Mouse (Mus musculus) activated CD4-positive, CD25-positive, alpha-beta regulatory T cell, adult 4 months (primary cell): ENCODE results near the gene Carf. TPM values are rescaled to one million over a fixed set of nuclear protein-coding genes. Genes with fewer than 3 reads are reported as not detected.
"Not testable (repeated sequence)": the region's sequence is repeated elsewhere in the genome, so short reads cannot be mapped to it uniquely, and the experiment has no call there.

ENCODE experiments used
- ATAC-seq: one replicate; pipeline ENCODE4 v1.8.0; 2017
- polyA plus RNA-seq, 2 experiments: library from polyadenylated mRNA; unstranded; fragments of 100-300 nt; shearing (Covaris generic); gene quantifications; one replicate each; pipeline ENCODE4 v1.2.1; 2017

Gene Carf
- polyA plus RNA-seq = 1 to 10 TPM; 6.8 to 8.7 TPM

DNA sequence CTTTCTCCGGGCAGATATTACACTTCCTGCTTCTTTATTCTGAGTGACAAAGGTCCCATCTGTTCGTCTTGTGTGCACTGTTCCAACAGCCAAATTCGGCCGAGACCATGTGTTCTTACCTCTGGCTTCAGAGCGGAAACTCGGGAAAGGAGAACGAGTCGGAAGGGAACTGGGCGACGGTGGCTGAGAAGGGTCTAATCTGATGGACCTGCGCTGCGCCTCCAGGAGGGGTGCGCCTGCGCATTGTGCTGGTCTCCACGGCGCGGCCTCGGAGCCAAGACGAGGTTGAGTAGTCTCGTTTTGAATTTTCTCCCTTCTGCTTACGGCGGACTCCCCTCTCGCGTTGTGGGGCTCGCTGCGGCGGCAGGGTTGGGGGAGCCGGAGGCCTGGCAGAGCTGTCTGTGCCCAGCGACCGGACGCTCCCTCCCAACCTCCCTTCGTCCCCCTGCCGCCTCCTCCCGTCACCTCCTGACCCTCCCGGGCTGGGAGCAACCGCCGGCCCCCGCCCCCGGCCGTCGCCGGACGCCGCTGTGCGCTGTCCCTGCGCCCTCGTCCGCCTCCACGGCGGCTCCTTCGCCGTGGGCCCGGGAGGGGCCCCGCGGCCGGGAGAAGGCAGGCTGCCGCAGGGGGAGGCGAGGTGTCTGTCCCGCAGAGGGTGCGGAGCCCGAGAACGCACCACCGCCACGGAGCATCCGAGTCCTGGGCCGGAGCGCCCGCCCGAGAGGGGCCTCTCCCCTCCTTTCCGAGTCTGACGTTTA, at the start of gene Carf, which contains the start of gene Wdr12:
Gene Carf (plus strand): TSS at position 224 of the 758 bp plus-strand sequence.
Gene Wdr12 (minus strand): TSS at position 622 of the 758 bp plus-strand sequence.
- ATAC-seq = peak; percentile 77

DNA sequence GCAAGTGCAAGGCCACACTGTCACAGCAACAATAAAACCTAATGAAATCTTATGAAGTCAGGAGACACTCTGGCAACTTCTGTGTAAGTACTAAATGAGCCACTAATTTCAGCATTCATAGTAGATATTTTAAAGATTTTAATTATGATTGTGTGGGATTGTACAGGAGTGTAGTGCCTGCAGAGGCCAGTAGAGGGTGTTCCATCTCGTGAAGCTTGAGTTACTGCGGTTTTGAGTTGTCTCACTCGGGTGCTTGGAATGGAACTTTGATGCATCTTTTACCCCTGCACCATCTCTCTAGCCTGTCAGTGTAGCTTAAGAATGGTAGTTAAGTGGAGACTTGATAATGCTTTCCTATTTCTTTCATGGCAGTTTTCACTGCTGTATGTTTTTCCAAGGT, 43.4 kb upstream of the Carf start:
- ATAC-seq = no peak

DNA sequence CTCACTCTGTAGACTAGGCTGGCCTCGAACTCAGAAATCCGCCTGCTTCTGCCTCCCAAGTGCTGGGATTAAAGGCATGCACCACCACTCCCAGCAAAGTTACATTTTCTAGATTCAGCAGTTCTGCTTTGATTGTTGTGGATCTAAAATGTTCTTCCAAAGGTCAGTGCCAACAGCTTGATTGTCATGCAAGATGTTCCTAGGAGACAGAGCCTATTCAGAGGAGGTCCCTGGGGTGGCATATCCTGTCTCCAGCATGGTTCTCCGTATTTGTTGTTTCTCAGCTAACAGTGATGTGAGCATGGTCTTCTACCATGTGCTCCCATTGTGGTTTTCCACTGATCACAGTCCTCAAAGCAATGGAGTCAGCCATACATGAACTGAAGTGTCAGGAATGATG, 41.7 kb upstream of the Carf start:
- ATAC-seq = no peak

DNA sequence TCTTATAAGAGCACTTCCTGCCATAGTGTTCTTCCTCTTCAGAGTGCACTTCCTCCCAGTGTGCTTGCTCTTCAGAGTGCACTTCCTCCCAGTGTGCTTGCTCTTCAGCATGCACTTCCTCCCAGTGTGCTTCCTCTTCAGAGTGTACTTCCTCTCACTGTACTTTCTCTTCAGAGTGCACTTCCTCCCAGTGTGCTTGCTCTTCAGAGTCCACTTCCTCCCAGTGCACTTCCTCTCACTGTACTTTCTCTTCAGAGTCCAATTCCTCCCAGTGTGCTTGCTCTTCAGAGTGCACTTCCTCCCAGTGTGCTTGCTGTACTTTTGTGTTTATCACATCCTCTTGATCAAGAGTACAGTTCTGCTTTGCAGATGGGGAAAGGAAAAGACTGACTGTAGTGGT, 27.3 kb upstream of the Carf start:
- peak; percentile 64 for ATAC-seq

DNA sequence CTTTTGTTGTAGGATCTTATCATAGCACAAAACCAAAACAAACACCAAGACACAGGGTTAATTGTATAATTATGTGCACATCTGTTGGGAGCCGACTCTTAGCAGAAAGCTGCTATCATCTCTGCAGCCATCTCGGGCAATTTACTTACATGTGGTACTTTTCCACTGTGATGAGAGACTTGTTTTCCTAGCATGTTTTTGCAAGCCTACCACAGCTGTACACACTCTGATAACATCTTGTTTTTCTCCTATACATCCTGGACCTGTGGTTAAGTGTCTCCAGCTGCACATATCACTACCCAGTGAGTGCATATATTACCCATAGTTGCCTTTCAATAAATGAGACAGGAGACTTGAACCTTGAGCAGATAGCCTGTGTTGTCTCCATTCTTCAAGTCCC, 23.1 kb upstream of the Carf start:
- ATAC-seq = peak; percentile 56

DNA sequence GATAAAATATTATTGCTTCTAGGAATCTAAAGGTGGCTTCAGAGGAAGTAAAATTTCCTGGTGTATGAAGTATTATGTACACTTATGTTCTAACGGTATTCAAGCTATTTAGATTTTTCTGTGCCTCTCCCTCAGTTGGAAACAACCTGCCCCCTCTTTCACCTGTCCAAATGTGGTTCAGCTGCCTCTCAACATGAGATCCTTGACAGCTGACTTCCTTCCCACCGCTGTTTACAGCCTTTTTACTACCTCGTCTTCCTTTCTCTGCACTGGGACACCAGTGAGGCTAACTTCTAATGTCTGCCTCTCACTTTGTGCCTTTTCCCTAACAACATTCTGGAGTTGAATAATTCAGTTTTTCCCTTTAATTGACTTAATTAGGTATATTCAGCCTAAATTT, 22.5 kb upstream of the Carf start:
- ATAC-seq = no peak

DNA sequence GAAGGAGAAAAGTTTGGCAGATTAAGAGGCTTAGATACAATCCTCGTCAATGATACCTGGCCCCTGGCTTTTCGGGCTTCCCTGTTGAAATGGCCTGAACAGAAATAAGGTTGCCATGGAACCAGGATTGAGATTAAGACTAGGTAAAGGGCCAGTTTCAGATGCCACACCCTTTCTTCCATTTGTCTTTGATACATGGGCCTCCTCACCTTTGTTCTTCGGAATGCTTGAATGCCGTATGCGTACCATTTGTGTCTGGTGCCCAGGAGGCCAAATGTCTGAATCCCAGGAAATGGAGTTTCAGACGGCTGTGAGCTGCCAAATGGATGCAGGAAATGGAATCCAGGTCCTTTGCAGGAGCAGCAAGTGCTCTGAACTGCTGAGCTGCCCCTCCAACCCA, 21.6 kb upstream of the Carf start:
- ATAC-seq = no peak

DNA sequence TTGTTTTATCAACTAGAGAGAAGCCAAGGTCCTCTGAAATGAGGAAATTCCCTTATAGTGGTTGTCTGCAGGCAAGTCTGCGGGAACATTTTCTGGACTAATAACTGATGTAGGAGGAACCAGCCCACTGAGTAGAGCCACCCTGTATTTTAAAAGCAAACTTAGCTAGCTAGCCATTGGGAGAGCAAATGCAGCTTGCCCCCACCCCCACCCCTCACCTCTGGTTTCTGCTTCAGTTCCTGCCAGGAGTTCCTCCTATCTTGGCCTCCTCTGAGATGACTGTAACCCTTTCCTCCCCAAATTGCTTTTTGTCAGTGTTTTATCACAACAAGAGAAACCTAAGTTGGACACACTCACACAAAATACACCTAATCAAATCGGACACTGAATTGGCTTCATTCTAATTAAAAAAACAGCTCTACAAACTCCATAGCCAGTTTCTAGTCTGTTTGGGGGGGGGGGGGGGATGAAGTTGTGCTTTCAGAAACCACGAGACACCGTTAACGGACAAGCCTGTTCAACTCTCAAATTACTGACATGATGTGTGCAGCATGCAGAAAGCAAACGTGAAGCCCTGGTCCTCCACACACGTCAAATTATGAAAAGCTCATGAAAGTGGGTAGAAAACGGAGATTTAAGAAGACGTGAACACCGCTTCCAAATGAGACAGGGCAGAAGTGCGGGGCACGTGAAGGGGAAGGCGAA, 1.3 kb upstream of the Carf start:
- ATAC-seq = no peak

DNA sequence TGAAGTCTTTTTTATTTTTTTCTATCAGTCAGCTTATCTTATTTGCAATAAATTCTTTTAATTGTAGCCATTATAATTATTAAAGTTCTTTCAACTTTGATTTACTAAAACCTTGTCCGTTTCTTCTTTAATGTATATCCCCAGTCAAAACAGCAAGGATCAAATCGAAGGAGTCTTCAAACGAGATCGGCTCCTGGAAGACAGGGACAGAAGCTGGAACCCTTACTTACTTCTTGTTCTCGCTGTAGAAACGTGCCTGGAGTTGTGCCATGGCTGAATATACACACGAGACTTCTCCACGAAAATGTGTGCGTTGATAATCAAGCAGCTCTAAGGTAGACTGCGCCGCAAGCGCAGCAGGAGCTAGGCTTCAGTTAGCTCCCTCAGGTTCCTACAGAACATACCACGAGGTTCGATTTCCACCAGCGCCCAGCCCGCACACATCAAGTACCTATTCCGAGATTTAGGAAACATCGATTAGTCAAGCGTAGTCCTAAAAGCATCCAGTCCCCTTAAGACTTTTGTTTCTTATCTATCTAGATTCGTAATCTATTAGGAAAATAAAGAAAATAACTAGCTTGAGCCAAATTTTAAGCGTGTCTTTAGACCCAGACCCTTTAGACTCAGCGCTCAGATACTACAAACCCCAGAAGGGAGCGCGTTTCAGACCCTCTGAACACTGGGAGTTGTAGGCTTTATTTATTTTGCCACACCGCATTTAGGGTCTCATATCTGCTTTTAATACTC, 597 bp upstream of the Carf start:
- peak; percentile 78 for ATAC-seq

DNA sequence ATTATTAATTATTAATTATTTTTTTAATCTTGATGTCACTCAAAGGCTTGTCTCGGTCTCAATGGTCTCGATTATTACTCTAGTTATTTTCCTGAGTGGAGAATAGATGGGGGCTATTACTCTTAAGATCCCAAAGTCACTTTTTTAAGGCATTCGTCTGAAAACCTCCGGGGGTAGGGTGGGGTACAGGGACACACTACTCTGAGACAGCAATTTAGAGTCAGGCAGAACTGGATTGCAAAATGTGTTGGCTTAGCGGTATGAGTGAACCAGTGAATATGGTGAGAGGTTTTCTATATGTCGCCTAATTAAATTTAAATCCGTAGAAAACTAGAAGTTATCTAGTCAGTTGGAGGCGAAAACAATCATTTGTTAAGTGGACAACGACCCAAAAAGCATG, 792 bp downstream of the Carf start:
- no peak for ATAC-seq

DNA sequence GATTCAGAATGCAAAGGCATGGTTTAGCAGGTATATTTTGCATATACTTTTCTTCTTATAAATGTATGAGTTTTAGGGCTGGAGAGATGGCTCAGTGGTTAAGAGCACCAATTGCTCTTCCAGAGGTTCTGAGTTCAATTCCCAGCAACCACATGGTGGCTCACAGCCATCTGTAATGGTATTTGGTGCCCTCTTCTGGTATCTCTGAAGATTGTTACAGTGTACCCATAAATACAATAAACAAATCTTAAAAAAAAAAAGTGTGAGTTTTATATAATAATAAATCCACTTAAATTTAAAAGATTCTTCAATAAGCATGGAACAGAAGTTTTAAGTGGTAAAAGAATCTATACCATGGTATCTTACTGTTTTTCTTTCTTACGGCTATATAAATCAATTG, 6.5 kb downstream of the Carf start:
- no peak for ATAC-seq

DNA sequence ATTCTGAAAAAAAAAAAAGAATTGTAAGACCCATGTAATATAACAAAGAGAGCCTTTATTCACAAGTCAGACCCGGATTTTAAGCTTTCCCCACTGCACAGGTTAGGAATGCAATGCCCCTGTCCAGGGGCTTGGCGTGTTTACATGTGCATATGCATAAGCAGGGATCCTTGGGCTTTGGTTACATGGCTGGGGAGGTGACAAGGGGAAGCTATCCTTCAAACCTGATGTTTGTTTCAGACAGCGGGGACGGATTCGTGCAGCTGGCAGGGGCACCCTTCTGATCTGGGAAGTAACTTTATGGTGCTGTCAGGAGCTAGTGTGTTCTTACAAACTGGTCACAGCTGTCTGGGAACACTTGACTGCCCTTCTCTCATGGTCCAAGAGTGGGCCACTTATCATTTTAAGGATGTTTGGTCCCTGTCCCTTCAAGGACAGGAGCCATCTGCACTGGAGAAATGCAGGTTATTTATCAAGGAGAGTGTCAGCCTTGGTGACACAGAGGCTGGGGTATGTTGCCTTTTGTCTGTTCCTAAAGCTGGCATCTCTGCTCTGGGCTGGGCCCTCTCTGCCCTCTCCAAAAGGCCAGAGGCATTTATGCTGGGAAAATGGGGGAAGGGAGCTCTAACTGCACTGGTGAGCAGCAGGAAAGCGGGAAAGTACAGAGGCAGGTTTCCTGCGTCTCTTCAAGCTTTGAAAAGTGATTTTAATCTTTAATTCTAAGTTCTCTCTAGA, 19.8 kb downstream of the Carf start:
- no peak for ATAC-seq

DNA sequence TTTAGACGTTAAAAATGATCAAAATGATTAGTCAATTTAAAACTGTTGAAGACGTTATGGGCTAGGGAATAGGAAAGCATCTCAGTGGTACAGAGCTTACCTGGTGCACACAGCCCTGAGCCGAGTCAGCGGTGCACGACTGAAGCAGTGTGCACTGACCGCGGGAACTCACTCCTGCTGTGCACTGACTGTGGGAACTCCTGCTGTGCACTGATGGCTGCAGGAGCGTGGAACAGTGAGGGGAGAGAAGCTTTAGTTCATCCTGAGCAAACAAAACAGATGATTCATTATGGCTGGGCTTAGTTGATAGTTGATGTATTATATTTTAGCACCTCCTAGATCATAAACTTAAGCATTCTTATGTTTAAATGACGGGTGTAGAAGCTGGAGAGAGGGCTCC, 39.3 kb downstream of the Carf start:
- no peak for ATAC-seq

DNA sequence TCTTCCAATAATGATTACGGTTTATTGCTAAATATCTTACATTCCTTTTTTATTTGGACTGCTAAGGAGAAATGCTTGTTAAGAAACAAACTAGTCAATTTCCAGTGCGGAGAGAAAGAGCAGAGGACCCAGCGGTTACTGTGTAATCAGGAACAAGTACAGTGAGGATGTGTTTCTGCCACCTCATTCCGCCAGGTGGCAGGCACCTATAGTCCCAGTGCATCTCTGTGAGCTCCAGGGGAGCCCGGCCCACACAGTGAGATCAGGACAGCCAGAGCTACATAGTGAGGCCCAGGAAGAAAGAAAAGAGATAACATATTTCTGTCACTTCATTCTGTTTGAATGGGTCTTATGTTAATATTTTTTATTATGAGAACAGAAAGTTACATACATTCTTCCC, 54.7 kb downstream of the Carf start:
- ATAC-seq = no peak

DNA sequence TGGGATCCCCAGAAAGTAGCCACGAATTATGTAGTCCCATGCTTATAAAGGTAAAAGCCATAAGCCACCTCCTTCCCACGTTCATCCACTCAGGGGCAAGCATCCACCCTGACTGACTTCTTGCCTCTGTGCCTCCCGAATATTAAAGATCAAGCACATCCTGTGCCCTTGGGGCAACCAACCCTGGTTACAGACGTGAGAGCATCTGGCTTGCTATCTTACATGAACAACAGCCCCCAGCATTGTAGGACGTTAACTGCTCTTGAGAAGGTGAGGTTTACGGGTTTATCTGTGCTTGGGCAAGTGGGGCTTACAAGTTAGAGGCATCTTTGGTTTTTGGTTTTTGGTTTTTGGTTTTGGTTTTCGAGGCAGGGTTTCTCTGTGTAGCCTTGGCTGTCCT, 58.6 kb downstream of the Carf start:
- no peak for ATAC-seq

DNA sequence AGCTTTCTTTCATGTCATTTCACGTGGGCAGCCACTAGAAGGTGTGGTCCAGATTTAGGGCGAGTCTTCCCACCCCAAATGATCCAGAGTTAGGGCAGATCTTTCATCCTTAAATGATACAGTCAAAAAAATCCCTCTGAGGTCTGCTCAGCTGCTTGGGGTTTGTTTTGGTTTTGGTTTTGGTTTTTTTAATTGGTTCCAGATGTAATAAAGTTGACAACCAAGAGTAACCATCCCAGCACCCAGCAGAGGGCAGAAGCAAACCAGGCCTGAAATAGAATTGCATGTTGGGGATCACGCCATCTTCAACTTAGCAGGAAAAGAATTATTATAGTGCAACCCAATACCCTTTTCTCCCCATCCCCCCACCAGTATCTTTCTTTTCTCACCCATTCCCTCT, 60.4 kb downstream of the Carf start:
- ATAC-seq = peak; percentile 91

DNA sequence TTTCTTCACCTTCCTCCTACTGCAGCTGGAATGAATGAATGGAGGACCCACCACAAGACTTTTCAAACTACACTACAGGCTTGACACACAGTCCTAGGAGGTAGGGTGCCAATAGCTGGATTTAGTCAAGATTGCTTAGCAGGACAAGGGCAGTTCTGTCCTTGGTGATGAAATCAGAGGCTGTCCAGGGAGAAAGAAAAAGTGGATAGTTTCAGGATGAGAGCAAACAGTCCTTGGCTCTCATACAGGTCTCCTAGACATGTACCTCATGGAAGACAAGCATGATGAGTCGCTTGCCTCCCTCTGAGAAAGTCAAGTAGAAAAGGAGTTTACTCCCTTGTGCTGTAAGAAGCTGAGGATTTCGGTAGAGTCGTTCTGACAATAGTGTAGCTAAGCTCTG, 65.6 kb downstream of the Carf start:
- no peak for ATAC-seq

DNA sequence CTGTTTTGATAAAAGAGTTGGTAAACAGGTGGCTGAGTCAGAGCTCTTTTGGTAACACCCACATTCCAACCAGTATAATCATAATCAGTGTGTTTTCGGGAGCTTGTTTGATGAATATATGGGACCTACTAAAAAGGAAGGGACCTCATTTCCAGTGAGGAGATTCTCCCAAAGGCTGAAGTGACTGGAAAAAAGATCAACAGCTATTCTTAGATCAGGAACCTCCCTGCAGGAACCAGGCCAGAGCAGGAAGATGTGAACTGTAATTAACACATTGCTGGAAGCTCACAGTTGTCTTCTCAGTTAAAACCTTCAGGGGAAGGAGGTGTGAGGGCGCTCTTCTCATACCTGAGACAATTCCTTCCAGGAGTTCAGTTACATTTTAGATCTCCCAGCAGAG, 71.6 kb downstream of the Carf start:
- no peak for ATAC-seq

DNA sequence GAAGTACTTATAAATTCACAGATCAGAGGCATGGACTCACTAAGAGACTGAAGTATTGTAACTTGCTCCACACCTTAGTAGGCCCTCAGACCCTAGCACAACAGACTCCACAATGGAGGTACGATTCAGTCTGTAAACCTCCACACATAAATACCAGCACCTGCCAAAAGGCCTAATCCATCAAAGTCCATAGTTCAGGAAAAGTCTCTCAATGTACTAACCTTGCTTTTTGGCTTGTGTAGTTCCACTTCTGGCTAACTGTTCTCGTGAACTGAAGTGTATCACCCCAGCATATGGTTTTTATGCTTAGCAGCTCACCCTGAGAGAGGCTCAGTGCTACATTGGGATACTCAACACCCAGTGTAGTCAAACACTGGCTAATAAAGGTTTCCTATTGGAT, 72.2 kb downstream of the Carf start:
- no peak for ATAC-seq

DNA sequence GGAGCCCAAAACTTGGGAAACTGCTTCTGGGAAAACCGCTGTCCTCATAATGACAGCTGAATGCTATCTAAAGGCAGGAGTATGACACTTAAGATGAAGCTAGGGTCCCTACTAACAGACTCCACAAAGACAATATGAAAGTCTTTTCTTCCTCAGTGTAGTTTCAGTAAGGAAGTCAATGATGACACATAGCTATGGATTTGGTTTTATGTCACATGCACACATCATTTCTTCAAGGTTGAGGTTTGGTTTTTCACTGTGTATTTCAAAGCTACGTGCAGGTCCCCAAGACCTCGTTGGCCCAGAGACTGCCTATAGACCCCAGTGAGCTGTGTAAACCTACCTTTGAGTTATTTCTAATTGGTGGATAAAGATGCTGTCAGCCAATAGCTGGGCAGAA, 75.1 kb downstream of the Carf start:
- no peak for ATAC-seq

DNA sequence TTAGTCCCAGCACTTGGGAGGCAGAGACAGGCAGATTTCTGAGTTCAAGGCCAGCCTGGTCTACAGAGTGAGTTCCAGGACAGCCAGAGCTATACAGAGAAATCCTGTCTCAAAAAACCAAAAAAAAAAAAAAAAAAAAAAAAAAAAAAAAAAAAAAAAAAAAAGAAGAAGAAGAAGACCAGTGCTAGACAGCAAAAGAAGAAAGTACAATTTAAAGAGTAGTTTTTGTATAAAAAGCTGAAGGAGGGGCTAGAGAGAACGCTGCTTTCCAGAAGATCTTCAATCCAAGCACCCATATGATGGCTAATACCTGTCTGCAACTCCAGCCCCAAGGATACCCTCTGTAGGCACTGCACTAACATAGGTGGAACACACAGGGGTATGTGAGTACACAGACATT, 79.8 kb downstream of the Carf start:
- ATAC-seq = not testable (repeated sequence)

DNA sequence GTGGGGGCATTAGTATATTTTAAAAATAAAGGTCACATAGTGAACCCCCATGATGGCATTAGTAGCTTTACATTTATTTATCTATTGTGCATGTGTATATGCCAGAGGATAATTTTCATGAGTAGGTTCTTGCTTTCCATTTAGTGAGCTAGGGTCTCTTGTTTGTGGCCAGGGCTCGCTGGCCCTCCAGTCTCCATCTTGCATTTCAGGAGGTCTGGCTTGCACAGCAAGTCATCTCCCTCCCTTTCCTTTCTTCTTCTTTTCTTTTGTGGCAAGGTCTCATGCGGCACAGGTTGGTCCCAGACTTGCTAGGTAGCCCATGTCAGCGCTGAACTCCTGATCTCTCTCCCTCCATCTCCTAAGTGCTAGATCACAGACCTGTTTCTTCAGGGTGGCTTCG, 81.3 kb downstream of the Carf start:
- no peak for ATAC-seq
